Mouse (Mus musculus) cerebellum, postnatal 10 days (tissue): ENCODE measurements around the gene Prph2.

ENCODE experiments used
- DNase-seq, 2 experiments: peaks; one replicate each; pipeline ENCODE4 v3.0.0; 2021; ENCODE audit warnings: mixed read lengths in 2 of 2

Gene Prph2

DNA sequence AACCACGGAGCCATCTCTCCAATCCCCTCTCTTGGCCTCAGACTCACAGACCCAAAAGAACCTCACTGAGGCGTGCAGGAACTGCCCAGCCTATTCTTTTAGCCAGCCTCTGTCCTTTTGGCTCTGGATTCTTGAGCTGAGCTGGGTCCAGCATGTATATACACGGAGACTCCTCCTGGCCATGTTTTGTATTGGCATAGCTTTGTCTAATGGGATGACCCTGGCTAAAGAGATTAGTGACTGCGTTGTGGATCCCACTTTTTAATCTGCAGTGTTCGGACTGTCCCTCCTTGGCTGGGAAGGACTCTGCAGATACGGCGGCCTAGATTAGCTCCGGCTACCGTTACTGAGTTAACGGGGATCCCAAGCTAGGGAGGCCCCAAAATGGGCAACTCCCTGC is at the start of gene Prph2:
TSS of gene Prph2 (plus strand) at position 274 of the 400 bp plus-strand sequence.
- DNase-seq: no peak

GRCm38 (mm10) chr17:46864566-46865195 is 45.6 kb upstream of the Prph2 start:
- no peak for DNase-seq

DNA sequence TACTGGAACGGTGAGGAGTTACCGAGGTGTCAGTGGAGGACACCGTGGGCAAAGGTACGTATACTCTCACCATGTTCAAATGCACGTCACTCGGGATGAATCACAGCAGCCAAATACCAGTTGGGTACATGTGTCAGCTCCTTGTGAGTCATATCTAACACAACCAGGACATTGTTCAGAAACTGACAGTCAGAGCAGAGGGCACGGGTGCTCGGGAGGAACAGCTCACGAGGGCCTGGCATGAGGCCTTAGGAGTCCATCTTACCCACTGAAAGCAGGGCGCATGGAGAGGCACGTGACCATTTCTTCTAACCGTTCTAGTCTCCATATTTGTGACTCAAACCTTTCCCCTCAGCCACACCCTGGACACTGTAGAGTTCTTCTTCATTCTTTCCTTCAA is 43.4 kb upstream of the Prph2 start:
- no peak for DNase-seq

DNA sequence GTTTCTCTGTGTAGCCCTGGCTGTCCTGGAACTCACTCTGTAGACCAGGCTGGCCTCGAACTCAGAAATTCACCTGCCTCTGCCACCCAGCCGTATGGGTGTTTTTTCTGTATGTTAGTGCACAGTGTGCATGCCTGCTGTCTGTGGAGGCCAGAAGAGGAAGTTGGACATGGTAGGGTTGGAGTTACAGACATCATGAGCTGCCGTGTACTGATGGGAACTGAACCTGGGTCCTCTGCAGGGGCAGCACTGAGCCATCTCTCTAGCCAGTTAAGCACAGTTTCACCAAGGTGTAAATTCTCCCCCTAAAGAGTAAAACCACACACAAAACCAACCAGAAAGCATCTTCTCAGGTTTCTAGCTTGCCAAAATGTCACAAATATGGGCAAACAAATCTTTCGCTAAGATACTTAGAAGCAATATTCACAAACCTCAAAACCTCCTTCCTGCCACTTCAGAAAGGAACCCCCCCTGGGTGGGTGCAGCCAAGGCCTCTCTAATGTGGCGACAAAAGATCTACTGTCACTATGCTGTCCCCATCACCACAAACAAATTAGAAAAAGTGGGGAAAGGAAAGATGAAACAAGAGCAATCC is 40.0 kb upstream of the Prph2 start:
- DNase-seq: no peak

DNA sequence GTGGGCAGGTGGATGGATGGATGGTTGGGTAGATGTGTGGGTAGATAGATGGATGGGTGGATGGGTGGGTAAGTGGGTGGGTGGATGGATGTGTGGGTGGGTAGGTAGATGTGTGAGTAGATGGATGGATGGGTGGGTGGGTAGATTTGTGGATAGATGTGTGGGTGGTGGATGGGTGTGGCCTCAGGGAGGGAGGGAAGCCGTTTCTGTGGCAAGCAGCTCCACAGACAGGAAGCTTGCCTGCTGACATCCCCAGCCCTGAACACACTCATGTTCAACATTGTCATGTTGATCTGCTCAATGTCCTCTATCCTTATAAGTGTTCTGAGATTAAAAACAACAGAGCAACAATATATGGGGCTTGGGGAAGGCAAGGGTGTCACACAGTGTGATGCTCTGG is 39.3 kb upstream of the Prph2 start:
- no peak for DNase-seq

DNA sequence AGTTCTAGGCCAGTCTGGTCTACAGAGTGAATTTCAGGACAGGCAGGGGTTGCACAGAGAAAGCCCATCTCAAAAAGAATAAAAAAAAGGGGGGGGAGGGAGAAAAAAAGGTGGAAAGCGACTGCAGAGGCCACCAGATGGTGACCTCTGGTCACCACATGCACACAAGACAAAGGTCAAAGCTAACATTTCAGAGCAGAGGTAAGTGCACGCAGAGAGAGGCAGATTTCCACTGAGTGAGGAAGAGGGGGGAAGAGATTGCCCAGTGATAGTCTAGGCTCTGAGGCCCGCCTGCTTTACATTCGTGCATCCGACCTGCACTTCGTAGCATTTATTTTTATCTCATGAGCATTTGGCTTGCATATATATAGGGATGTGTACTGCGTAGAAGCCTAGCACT is 37.5 kb upstream of the Prph2 start:
- DNase-seq: no peak

DNA sequence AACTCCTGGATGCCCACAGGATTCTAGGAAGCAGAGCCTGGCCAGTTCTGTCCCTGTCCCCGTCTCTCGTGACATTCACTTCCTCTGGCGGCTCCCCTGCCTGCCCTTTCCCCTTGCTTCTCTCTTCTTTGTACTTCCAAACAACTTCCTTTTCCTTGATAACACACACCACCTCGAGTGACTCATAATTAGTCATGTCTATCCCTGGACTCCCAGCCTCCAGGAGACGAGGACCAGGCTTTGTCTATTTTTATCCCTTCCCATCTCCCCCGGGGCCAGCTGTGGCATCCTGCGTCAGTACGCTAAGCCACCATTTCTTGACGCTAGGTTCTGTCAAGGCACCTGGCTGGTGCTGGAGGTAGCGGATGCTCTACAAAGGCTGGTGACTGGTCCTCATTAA is 36.1 kb upstream of the Prph2 start:
- DNase-seq: no peak

- no peak for DNase-seq
These were observed 34.6 kb upstream of the Prph2 start for GRCm38 (mm10) chr17:46875626-46876025.

GRCm38 (mm10) chr17:46876371-46876950 is 33.8 kb upstream of the Prph2 start:
- DNase-seq: no peak

DNA sequence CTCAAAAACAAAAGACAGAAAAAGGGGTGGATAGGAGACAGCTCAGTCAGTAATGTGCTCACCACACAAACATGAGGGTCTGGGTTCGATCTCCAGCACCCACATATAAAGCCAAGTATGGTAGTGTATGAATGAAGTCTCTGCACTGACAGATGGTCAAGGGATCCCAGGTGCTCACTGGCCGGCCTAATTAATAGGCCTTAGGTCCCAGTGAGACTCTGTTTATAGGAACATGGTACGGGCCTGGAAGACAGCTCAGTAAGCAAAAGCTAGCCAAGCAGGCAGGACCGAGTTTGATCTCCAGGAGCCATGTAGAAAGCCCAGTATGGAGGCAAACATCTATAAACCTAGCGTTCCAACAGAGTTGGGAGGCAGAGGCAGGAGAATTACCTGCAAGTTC is 33.2 kb upstream of the Prph2 start:
- no peak for DNase-seq

DNA sequence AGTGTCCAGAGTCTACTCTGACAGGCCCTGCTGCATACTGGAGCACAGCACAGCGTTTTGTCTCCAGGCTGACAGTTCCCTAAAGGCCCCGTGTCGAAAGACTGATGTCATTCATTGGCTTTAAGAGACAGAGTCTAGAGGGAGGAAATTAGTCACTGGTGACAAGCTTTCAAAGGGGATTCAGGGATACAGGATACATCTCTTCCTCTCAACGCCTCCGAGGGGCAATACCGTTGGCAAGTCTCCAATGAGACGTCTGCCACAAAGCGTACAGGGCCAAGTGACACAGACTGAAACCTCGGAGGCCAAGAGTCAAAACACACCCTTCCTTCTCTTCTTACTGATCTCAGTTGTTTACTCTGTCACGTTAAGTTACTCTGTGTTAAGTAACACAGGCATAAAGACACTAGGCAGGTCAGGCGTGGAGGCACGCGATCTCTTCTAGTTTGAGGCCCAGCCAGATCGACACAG is 30.4 kb upstream of the Prph2 start:
- peak; percentile 55 to 59 for DNase-seq

GRCm38 (mm10) chr17:46880322-46880721 is 29.9 kb upstream of the Prph2 start:
- no peak for DNase-seq

GRCm38 (mm10) chr17:46881728-46882127 is 28.5 kb upstream of the Prph2 start:
- peak in 1 of 2 experiments; percentile 57 for DNase-seq

DNA sequence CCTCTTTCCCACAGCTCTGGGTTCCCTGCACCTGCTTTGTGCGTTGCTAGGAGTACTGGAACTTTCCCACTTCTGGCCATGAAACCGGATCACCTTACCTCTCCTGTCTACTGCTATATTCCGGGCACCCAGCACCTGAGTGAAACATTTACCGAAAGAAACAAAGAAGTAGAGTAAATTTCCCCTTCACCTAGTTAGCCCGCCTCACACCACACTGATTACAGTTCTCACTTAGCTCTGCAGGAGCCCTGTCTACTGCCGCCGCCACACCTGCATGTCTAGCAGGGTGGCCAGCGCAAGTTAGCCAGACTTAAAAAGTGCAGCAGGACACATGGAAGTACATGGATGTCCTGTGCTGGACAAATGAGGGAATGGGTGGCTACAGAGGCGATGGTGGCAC is 27.2 kb upstream of the Prph2 start:
- DNase-seq: no peak

GRCm38 (mm10) chr17:46884766-46885165 is 25.5 kb upstream of the Prph2 start:
- no peak for DNase-seq

GRCm38 (mm10) chr17:46885218-46885909 is 24.9 kb upstream of the Prph2 start:
- DNase-seq: no peak

DNA sequence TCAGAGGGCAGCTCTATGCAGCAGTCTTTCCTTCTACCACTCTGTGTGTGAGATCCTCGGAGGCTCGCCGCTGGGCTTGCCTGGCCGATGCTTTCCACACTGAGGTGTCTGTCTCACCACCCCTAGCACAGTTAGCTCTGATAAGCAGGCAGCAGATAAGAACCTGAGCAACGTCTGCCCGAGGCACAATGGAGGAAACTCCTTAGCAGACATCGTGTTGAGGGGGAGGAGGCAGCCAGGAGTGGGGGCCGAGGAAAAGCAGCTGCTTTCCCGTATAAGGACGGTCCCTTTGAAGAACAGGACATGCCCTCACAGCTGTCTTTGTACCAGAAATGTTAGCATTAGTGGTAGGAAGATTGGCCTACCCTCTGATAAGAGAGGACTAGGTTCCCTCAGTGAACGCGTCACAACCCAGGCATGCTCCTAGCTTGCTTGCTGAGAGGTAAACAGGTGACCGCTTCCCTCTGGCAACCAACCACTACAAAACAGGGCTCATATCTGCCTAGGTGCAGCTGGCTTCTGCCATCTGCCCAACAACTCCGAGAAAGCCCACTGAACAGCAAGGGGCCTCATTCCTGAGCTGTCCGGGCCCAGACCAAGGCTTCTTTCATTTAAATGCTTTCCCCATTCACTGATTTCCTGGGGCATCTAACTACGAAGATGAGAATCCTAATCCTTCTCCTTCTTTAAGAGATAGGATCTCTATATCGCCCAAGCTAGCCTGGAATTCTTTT is 24.2 kb upstream of the Prph2 start:
- peak; percentile 29 to 36 for DNase-seq

GRCm38 (mm10) chr17:46888511-46889212 is 21.6 kb upstream of the Prph2 start:
- peak; percentile 72 to 81 for DNase-seq

GRCm38 (mm10) chr17:46889450-46890084 is 20.7 kb upstream of the Prph2 start:
- DNase-seq: peak; percentile 97

- DNase-seq: peak; percentile 99
These were observed 20.0 kb upstream of the Prph2 start, which contains the start of gene Tbcc for GRCm38 (mm10) chr17:46890116-46890815. Tbcc (plus strand) TSS chr17:46890684.
